Mouse (Mus musculus) heart, embryonic 10.5 days (tissue): ENCODE data around the gene Atp1a1. TPM values are rescaled to one million over a fixed set of nuclear protein-coding genes. Genes with fewer than 3 reads are reported as not detected.

Experiments
- DNase-seq: peaks from one replicate; pipeline ENCODE4 v3.0.0-alpha.2; 2017; ENCODE audit warnings: low spot score
- H3K27ac ChIP-seq: fragments of 300-500 bp; sonication (generic); 2 replicates; pipeline ENCODE4 v1.5.1; 2016; ENCODE audit warnings: mild to moderate bottlenecking
- H3K27me3 ChIP-seq: fragments of 300-500 bp; sonication (generic); 2 replicates; pipeline ENCODE4 v1.6.1; 2016; ENCODE audit warnings: mild to moderate bottlenecking; ENCODE audit not compliant: poor library complexity, insufficient read depth, severe bottlenecking
- H3K36me3 ChIP-seq: fragments of 300-500 bp; sonication (generic); 2 replicates; pipeline ENCODE4 v1.6.1; 2016; ENCODE audit warnings: mild to moderate bottlenecking, moderate library complexity
- H3K4me1 ChIP-seq: fragments of 300-500 bp; sonication (generic); 2 replicates; pipeline ENCODE4 v1.6.1; 2016; ENCODE audit warnings: mild to moderate bottlenecking
- H3K4me3 ChIP-seq: fragments of 300-500 bp; sonication (generic); 2 replicates; pipeline ENCODE4 v1.5.1; 2016; ENCODE audit warnings: mild to moderate bottlenecking, moderate library complexity
- H3K9me3 ChIP-seq: fragments of 300-500 bp; sonication (generic); 2 replicates; pipeline ENCODE4 v1.6.1; 2016; ENCODE audit warnings: mild to moderate bottlenecking, moderate library complexity
- WGBS: fragments of 180-500 bp; shearing (Covaris S2); methylation state at CpG from one replicate; pipeline ENCODE4 v1.1.7; 2016; 5-methylcytosine and 5-hydroxymethylcytosine counted together
- polyA plus RNA-seq: library from polyadenylated mRNA; unstranded; fragments of >200 nt; fragmentation: Nextera tagmentation; extraction: Ambion mirVana; gene quantifications from 2 replicates; pipeline ENCODE4 v1.2.1, GENCODE M21; 2016

The Atp1a1 gene
- polyA plus RNA-seq, 1 experiment from 2014 or later: 164 TPM

- 27% methylated on average over 26 of the region's 26 CpGs for WGBS
- peak overlapping the region; percentile 82 for H3K27ac ChIP-seq
- peak; percentile 94 for DNase-seq
- no peaks in the 10 kb centered on the region for H3K9me3 ChIP-seq
- no peaks in the 10 kb centered on the region for H3K27me3 ChIP-seq
- peaks cover 51% of the 10 kb centered on the region for H3K4me1 ChIP-seq
- peak overlapping the region; percentile 17 for H3K4me3 ChIP-seq
- no peaks in the 10 kb centered on the region for H3K36me3 ChIP-seq
Measured at GRCm38 (mm10) chr3:101551457-101552230, 52.8 kb downstream of the Atp1a1 start.

- DNase-seq: no peak
- Histone ChIP-seq H3K36me3 (no peaks in the 10 kb centered on the region), H3K4me1 (peaks cover 48% of the 10 kb centered on the region), H3K4me3 (no peak overlapping the region), H3K27ac (no peak overlapping the region), H3K27me3 (no peaks in the 10 kb centered on the region), H3K9me3 (no peaks in the 10 kb centered on the region)
- 53% methylated on average over 5 of the region's 5 CpGs for WGBS
Measured at GRCm38 (mm10) chr3:101549749-101550148, 54.7 kb downstream of the Atp1a1 start.

- WGBS: 28% methylated on average over 7 of the region's 7 CpGs
- Histone ChIP-seq H3K27ac (peak overlapping the region; percentile 25), H3K9me3 (no peaks in the 10 kb centered on the region), H3K4me1 (peaks cover 26% of the 10 kb centered on the region), H3K27me3 (no peaks in the 10 kb centered on the region), H3K36me3 (no peaks in the 10 kb centered on the region), H3K4me3 (no peak overlapping the region)
- DNase-seq: no peak
Measured at GRCm38 (mm10) chr3:101544116-101544515, 60.4 kb downstream of the Atp1a1 start.

GRCm38 (mm10) chr3:101541571-101541970 lies 62.9 kb downstream of the Atp1a1 start:
- 62% methylated on average over 6 of the region's 6 CpGs for WGBS
- H3K27ac ChIP-seq: no peak overlapping the region

GRCm38 (mm10) chr3:101540568-101540967 lies 63.9 kb downstream of the Atp1a1 start:
- WGBS: 74% methylated on average over 4 of the region's 4 CpGs

More at GRCm38 (mm10) chr3:101541571-101541970, 62.9 kb downstream of the Atp1a1 start:
- Histone ChIP-seq H3K4me1 (peaks cover 21% of the 10 kb centered on the region), H3K9me3 (no peaks in the 10 kb centered on the region), H3K4me3 (no peak overlapping the region), H3K27me3 (0 out of 2 replicates have a peak, but pooled peaks cover 7% of the 10 kb centered on the region), H3K36me3 (no peaks in the 10 kb centered on the region)
- DNase-seq: no peak

GRCm38 (mm10) chr3:101536322-101536721 lies 68.2 kb downstream of the Atp1a1 start:
- 0 out of 2 replicates have a peak, but pooled peaks cover 7% of the 10 kb centered on the region for H3K27me3 ChIP-seq
- 57% methylated on average over 7 of the region's 7 CpGs for WGBS
- peaks cover 27% of the 10 kb centered on the region for H3K4me1 ChIP-seq
- no peaks in the 10 kb centered on the region for H3K36me3 ChIP-seq
- no peak overlapping the region for H3K4me3 ChIP-seq
- H3K27ac ChIP-seq: no peak overlapping the region
- no peak for DNase-seq
- H3K9me3 ChIP-seq: no peaks in the 10 kb centered on the region

More at GRCm38 (mm10) chr3:101540568-101540967, 63.9 kb downstream of the Atp1a1 start:
- Histone ChIP-seq H3K27ac (no peak overlapping the region), H3K36me3 (no peaks in the 10 kb centered on the region), H3K4me1 (peaks cover 26% of the 10 kb centered on the region), H3K4me3 (no peak overlapping the region), H3K9me3 (no peaks in the 10 kb centered on the region), H3K27me3 (0 out of 2 replicates have a peak, but pooled peaks cover 7% of the 10 kb centered on the region)
- DNase-seq: no peak

GRCm38 (mm10) chr3:101534311-101534710 lies 70.2 kb downstream of the Atp1a1 start:
- Histone ChIP-seq H3K27ac (no peak overlapping the region; the same call in 1 of the 2 replicates), H3K27me3 (0 out of 2 replicates have a peak, but pooled peaks cover 7% of the 10 kb centered on the region), H3K36me3 (no peaks in the 10 kb centered on the region), H3K9me3 (no peaks in the 10 kb centered on the region), H3K4me1 (peaks cover 32% of the 10 kb centered on the region), H3K4me3 (no peak overlapping the region)
- WGBS: 54% methylated on average over 9 of the region's 9 CpGs
- no peak for DNase-seq

GRCm38 (mm10) chr3:101533373-101533772 lies 71.1 kb downstream of the Atp1a1 start:
- Histone ChIP-seq H3K27me3 (0 out of 2 replicates have a peak, but pooled peaks cover under 1% of the 10 kb centered on the region), H3K4me3 (no peak overlapping the region), H3K36me3 (no peaks in the 10 kb centered on the region), H3K27ac (no peak overlapping the region), H3K9me3 (no peaks in the 10 kb centered on the region), H3K4me1 (peaks cover 39% of the 10 kb centered on the region)
- DNase-seq: no peak
- WGBS: 86% methylated on average over 2 of the region's 2 CpGs

GRCm38 (mm10) chr3:101530928-101531327 lies 73.6 kb downstream of the Atp1a1 start:
- no peaks in the 10 kb centered on the region for H3K36me3 ChIP-seq
- H3K4me3 ChIP-seq: no peak overlapping the region
- H3K27me3 ChIP-seq: no peaks in the 10 kb centered on the region
- H3K27ac ChIP-seq: peak overlapping the region; percentile 1; the same call in 1 of the 2 replicates
- DNase-seq: no peak
- WGBS: 70% methylated on average over 10 of the region's 10 CpGs
- no peaks in the 10 kb centered on the region for H3K9me3 ChIP-seq
- peaks cover 32% of the 10 kb centered on the region for H3K4me1 ChIP-seq

GRCm38 (mm10) chr3:101528900-101529594 lies 75.4 kb downstream of the Atp1a1 start:
- Histone ChIP-seq H3K4me1 (peaks cover 33% of the 10 kb centered on the region), H3K4me3 (no peak overlapping the region), H3K9me3 (no peaks in the 10 kb centered on the region), H3K27me3 (no peaks in the 10 kb centered on the region), H3K27ac (peak overlapping the region; percentile 50), H3K36me3 (no peaks in the 10 kb centered on the region)
- DNase-seq: no peak
- 35% methylated on average over 8 of the region's 8 CpGs for WGBS

GRCm38 (mm10) chr3:101528157-101528899 lies 76.2 kb downstream of the Atp1a1 start:
- H3K9me3 ChIP-seq: no peaks in the 10 kb centered on the region
- H3K27ac ChIP-seq: peak overlapping the region; percentile 63
- DNase-seq: no peak
- H3K4me3 ChIP-seq: no peak overlapping the region
- no peaks in the 10 kb centered on the region for H3K27me3 ChIP-seq
- peaks cover 33% of the 10 kb centered on the region for H3K4me1 ChIP-seq
- no peaks in the 10 kb centered on the region for H3K36me3 ChIP-seq
- 58% methylated on average over 6 of the region's 8 CpGs for whole genome bisulfite sequencing

- no peaks in the 10 kb centered on the region for H3K36me3 ChIP-seq
- WGBS: 82% methylated on average over 11 of the region's 11 CpGs
- peaks cover 33% of the 10 kb centered on the region for H3K4me1 ChIP-seq
Measured at GRCm38 (mm10) chr3:101526603-101527002, 77.9 kb downstream of the Atp1a1 start.

More at GRCm38 (mm10) chr3:101526603-101527002, 77.9 kb downstream of the Atp1a1 start:
- H3K27me3 ChIP-seq: no peaks in the 10 kb centered on the region
- H3K27ac ChIP-seq: no peak overlapping the region
- no peak for DNase-seq
- H3K4me3 ChIP-seq: no peak overlapping the region
- no peaks in the 10 kb centered on the region for H3K9me3 ChIP-seq
